Mouse (Mus musculus): Measurements from ENCODE around the gene Scnm1. TPM values are rescaled to one million over a fixed set of nuclear protein-coding genes. Genes with fewer than 3 reads are reported as not detected.

Gene Scnm1
- polyA plus RNA-seq, 2 experiments: 24.8 to 33.1 TPM

DNA sequence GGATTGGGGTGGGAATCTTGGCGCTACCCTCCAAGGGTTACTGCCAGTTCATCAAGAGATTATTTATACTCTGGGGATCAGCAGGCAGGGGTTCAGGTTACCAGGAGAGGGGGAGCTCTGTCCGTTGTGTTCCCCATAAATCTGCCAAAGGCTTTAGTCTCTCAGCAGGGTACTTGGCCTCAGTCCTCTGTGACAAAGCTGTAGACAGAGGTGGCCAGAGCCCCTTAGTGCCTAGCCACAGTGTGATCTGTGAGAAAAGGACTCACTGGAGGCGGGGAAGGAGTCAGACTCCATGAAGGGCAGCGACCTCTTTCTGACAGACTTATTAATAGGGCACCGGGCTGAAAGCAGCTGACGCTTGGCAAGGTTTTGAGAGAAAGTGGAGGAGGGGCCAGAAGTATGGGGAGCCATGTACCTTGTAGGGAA is 4.6 kb downstream of the Scnm1 start:
- DNase-seq (ENCODE audit: low read depth in 3 of 3, low spot score in 3 of 3) (no peak), ATAC-seq (ENCODE audit: insufficient read depth) (no peak)
- no peak for TF ChIP-seq CTCF (IDR thresholded peaks at IDR 0.05; ENCODE audit: low read depth)
- TF ChIP-seq EP300 (IDR thresholded peaks at IDR 0.05; ENCODE audit: low read depth): no peak
- H3K27me3 ChIP-seq (ENCODE audit: control insufficient read depth, insufficient read depth, low read length): no peaks in the 10 kb centered on the region
- no peak overlapping the region for H3K27ac ChIP-seq
- WGBS (ENCODE audit: insufficient replicate concordance): 80% methylated on average over 6 of the region's 6 CpGs
- no peak overlapping the region for H3K4me2 ChIP-seq (ENCODE audit: low read depth)
- no peak overlapping the region for H3K4me3 ChIP-seq (ENCODE audit: insufficient read depth in 1 of 2, low read depth in 2 of 2, low read length in 2 of 2)
- H3K9me3 ChIP-seq (ENCODE audit: control insufficient read depth, low read length): no peaks in the 10 kb centered on the region
- peaks cover 4 to 6% of the 10 kb centered on the region in 2 experiments for H3K4me1 ChIP-seq (replicated peaks; ENCODE audit: control insufficient read depth in 2 of 2, insufficient read depth in 2 of 2, low read length in 1 of 2)
- no peaks in the 10 kb centered on the region for H3K36me3 ChIP-seq (replicated peaks; ENCODE audit: control insufficient read depth, insufficient read depth, low read depth)
- H3K9ac ChIP-seq (replicated peaks): no peak overlapping the region

DNA sequence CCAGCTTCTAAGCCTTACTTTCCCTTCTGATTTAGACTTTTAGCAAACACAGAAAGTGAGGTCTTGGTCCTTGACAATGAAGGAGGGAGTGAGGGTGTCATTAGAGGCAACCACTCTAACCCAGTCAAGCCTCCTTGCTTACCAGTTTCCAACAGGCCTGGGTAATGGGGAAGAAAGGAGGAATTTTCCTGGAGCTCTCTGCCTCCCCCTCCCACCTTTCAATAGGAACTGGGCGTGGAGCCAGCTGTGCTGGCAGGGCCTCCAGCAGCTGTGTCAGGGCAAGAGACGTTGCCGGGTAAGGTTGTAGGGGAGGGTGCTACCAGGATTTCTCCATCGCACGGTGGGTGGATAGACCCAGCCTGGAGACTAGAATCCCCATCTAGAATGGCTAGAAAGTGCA is 8.8 kb downstream of the Scnm1 start:
- Histone ChIP-seq H3K9me3 (ENCODE audit: control insufficient read depth, low read length) (no peaks in the 10 kb centered on the region), H3K27ac (no peak overlapping the region), H3K4me1 (replicated peaks; ENCODE audit: control insufficient read depth in 2 of 2, insufficient read depth in 2 of 2, low read length in 1 of 2) (no peaks in the 10 kb centered on the region), H3K4me2 (ENCODE audit: low read depth) (no peak overlapping the region), H3K27me3 (ENCODE audit: control insufficient read depth, insufficient read depth, low read length) (no peaks in the 10 kb centered on the region), H3K4me3 (ENCODE audit: insufficient read depth in 1 of 2, low read depth in 2 of 2, low read length in 2 of 2) (no peak overlapping the region), H3K9ac (replicated peaks) (no peak overlapping the region), H3K36me3 (replicated peaks; ENCODE audit: control insufficient read depth, insufficient read depth, low read depth) (peaks cover 10% of the 10 kb centered on the region)
- TF ChIP-seq CTCF (IDR thresholded peaks at IDR 0.05; ENCODE audit: low read depth) (no peak), EP300 (IDR thresholded peaks at IDR 0.05; ENCODE audit: low read depth) (no peak)
- ATAC-seq (ENCODE audit: insufficient read depth) (no peak), DNase-seq (ENCODE audit: low read depth in 3 of 3, low spot score in 3 of 3) (no peak)
- 48% methylated on average over 5 of the region's 5 CpGs for WGBS (ENCODE audit: insufficient replicate concordance)

- 64% methylated on average over 6 of the region's 6 CpGs for WGBS (ENCODE audit: insufficient replicate concordance)
- no peaks in the 10 kb centered on the region for H3K27me3 ChIP-seq (ENCODE audit: control insufficient read depth, insufficient read depth, low read length)
- no peak within 1 kb of the TSS for H3K9ac ChIP-seq (replicated peaks)
- H3K4me1 ChIP-seq (replicated peaks; ENCODE audit: control insufficient read depth in 2 of 2, insufficient read depth in 2 of 2, low read length in 1 of 2): no peaks in the 10 kb centered on the region
- TF ChIP-seq CTCF (IDR thresholded peaks at IDR 0.05; ENCODE audit: low read depth) (peak; percentile 66), EP300 (IDR thresholded peaks at IDR 0.05; ENCODE audit: low read depth) (no peak)
- no peak within 1 kb of the TSS for H3K4me2 ChIP-seq (ENCODE audit: low read depth)
- H3K27ac ChIP-seq: no peak within 1 kb of the TSS
- no peak within 1 kb of the TSS for H3K4me3 ChIP-seq (ENCODE audit: insufficient read depth in 1 of 2, low read depth in 2 of 2, low read length in 2 of 2)
- peaks cover 13% of the 10 kb centered on the region for H3K36me3 ChIP-seq (replicated peaks; ENCODE audit: control insufficient read depth, insufficient read depth, low read depth)
- H3K9me3 ChIP-seq (ENCODE audit: control insufficient read depth, low read length): no peaks in the 10 kb centered on the region
- no peak for ATAC-seq (ENCODE audit: insufficient read depth)
- DNase-seq (ENCODE audit: low read depth in 3 of 3, low spot score in 3 of 3): no peak
Observed at GRCm38 (mm10) chr3:95124246-95124645, 9.6 kb downstream of the Scnm1 start, which contains the start of gene Tmod4. Gene Tmod4, plus strand, starts transcription at chr3:95124476.

GRCm38 (mm10) chr3:95121580-95121979 is 12.2 kb downstream of the Scnm1 start:
- Histone ChIP-seq H3K9me3 (ENCODE audit: control insufficient read depth, low read length) (no peaks in the 10 kb centered on the region), H3K27me3 (ENCODE audit: control insufficient read depth, insufficient read depth, low read length) (no peaks in the 10 kb centered on the region), H3K4me1 (replicated peaks; ENCODE audit: control insufficient read depth in 2 of 2, insufficient read depth in 2 of 2, low read length in 1 of 2) (no peaks in the 10 kb centered on the region), H3K27ac (no peak overlapping the region), H3K36me3 (replicated peaks; ENCODE audit: control insufficient read depth, insufficient read depth, low read depth) (peaks cover 19% of the 10 kb centered on the region), H3K9ac (replicated peaks) (no peak overlapping the region), H3K4me3 (ENCODE audit: insufficient read depth in 1 of 2, low read depth in 2 of 2, low read length in 2 of 2) (no peak overlapping the region), H3K4me2 (ENCODE audit: low read depth) (no peak overlapping the region)
- WGBS (ENCODE audit: insufficient replicate concordance): 46% methylated on average over 6 of the region's 6 CpGs
- ATAC-seq (ENCODE audit: insufficient read depth): peak; percentile 44; the same call in 1 of the 2 replicates
- DNase-seq (ENCODE audit: low read depth in 3 of 3, low spot score in 3 of 3): no peak
- TF ChIP-seq CTCF (IDR thresholded peaks at IDR 0.05; ENCODE audit: low read depth): no peak

- no peak for ATAC-seq (ENCODE audit: insufficient read depth)
- H3K9me3 ChIP-seq (ENCODE audit: control insufficient read depth, low read length): no peaks in the 10 kb centered on the region
- TF ChIP-seq EP300 (IDR thresholded peaks at IDR 0.05; ENCODE audit: low read depth) (no peak), CTCF (IDR thresholded peaks at IDR 0.05; ENCODE audit: low read depth) (no peak)
- H3K4me1 ChIP-seq (replicated peaks; ENCODE audit: control insufficient read depth in 2 of 2, insufficient read depth in 2 of 2, low read length in 1 of 2): no peaks in the 10 kb centered on the region
- WGBS (ENCODE audit: insufficient replicate concordance): 80% methylated on average over 2 of the region's 2 CpGs
- no peaks in the 10 kb centered on the region for H3K27me3 ChIP-seq (ENCODE audit: control insufficient read depth, insufficient read depth, low read length)
- DNase-seq (ENCODE audit: low read depth in 3 of 3, low spot score in 3 of 3): no peak
- H3K9ac ChIP-seq (replicated peaks): no peak overlapping the region
- no peak overlapping the region for H3K27ac ChIP-seq
- H3K4me2 ChIP-seq (ENCODE audit: low read depth): no peak overlapping the region
- no peak overlapping the region for H3K4me3 ChIP-seq (ENCODE audit: insufficient read depth in 1 of 2, low read depth in 2 of 2, low read length in 2 of 2)
- H3K36me3 ChIP-seq (replicated peaks; ENCODE audit: control insufficient read depth, insufficient read depth, low read depth): peaks cover 19% of the 10 kb centered on the region
Observed at GRCm38 (mm10) chr3:95117751-95118150, 16.1 kb downstream of the Scnm1 start.
